Mouse (Mus musculus): ENCODE results near the gene Nav2. TPM values are rescaled to one million over a fixed set of nuclear protein-coding genes. Genes with fewer than 3 reads are reported as not detected.

Gene Nav2
- total and polyA plus RNA-seq, 3 experiments = under 0.01 TPM; not detected in 2

GRCm38 (mm10) chr7:49392180-49392579 lies 483.7 kb downstream of the Nav2 start:
- no peak overlapping the region for H3K4me3 ChIP-seq (replicated peaks in 1 of 3; ENCODE audit: low read depth in 2 of 3, low read length in 2 of 3, poor library complexity in 1 of 3)
- H3K4me1 ChIP-seq (ENCODE audit: control insufficient read depth in 1 of 2, insufficient read depth in 2 of 2) = no peaks in the 10 kb centered on the region
- no peak overlapping the region for H3K27ac ChIP-seq (ENCODE audit: insufficient read depth, low read depth)
- TF ChIP-seq HCFC1 (IDR thresholded peaks at IDR 0.05; ENCODE audit: low read depth, low read length) (no peak), SMC3 (IDR thresholded peaks at IDR 0.05; ENCODE audit: low read depth, low read length) (no peak), MXI1 (IDR thresholded peaks at IDR 0.05; ENCODE audit: low read depth, low read length) (no peak), USF1 (IDR thresholded peaks at IDR 0.05; ENCODE audit: low read depth, low read length) (no peak), TCF12 (IDR thresholded peaks at IDR 0.05; ENCODE audit: low read depth, low read length) (no peak), ZC3H11A (IDR thresholded peaks at IDR 0.05; ENCODE audit: low read depth, low read length) (no peak), MAZ (IDR thresholded peaks at IDR 0.05; ENCODE audit: low read depth, low read length) (no peak), RAD21 (IDR thresholded peaks at IDR 0.05; ENCODE audit: low read depth, low read length) (no peak), MAX (IDR thresholded peaks at IDR 0.05; ENCODE audit: low read length) (no peak), RCOR1 (conservative IDR thresholded peaks at IDR 0.05; ENCODE audit: low read depth, low read length) (no peak), POLR2AphosphoS2 (IDR thresholded peaks at IDR 0.05; ENCODE audit: low read depth, low read length) (no peak)
- H3K27me3 ChIP-seq (replicated peaks) = peaks cover 29% of the 10 kb centered on the region
- H3K9ac ChIP-seq (ENCODE audit: insufficient read depth, low read depth) = no peak overlapping the region
- dilution Hi-C loops (cut with MboI; ENCODE audit: extremely low pct_ligation_motif_present, extremely low pct_unique_long_range_greater_than_20kb, low sequenced_read_pairs) = no loop called here
- H3K79me2 ChIP-seq (replicated peaks; ENCODE audit: control insufficient read depth, extremely low read depth, insufficient read depth, poor library complexity, severe bottlenecking) = no peaks in the 10 kb centered on the region
- no peak for DNase-seq (ENCODE audit: extremely low read depth)
- in situ Hi-C loops (cut with MboI; ENCODE audit: low pct_ligation_motif_present, low pct_unique_long_range_greater_than_20kb, low sequenced_read_pairs) = no loop called here
- no peaks in the 10 kb centered on the region for H3K36me3 ChIP-seq (replicated peaks in 1 of 2; ENCODE audit: control insufficient read depth in 1 of 2, insufficient read depth in 1 of 2, low read length in 1 of 2)
- H3K4me2 ChIP-seq (ENCODE audit: insufficient read depth, low read depth, poor library complexity, severe bottlenecking) = no peak overlapping the region
- H3K9me3 ChIP-seq (replicated peaks; ENCODE audit: low read length) = peaks cover 4% of the 10 kb centered on the region

GRCm38 (mm10) chr7:49392834-49393233 lies 484.3 kb downstream of the Nav2 start:
- no peaks in the 10 kb centered on the region for H3K79me2 ChIP-seq (replicated peaks; ENCODE audit: control insufficient read depth, extremely low read depth, insufficient read depth, poor library complexity, severe bottlenecking)
- no peak overlapping the region for H3K9ac ChIP-seq (ENCODE audit: insufficient read depth, low read depth)
- no peak overlapping the region for H3K4me3 ChIP-seq (replicated peaks in 1 of 3; ENCODE audit: low read depth in 2 of 3, low read length in 2 of 3, poor library complexity in 1 of 3)
- no peaks in the 10 kb centered on the region for H3K36me3 ChIP-seq (replicated peaks in 1 of 2; ENCODE audit: control insufficient read depth in 1 of 2, insufficient read depth in 1 of 2, low read length in 1 of 2)
- TF ChIP-seq SIN3A (IDR thresholded peaks at IDR 0.05; ENCODE audit: low read length) (no peak), USF2 (conservative IDR thresholded peaks at IDR 0.05; ENCODE audit: low read depth, low read length) (no peak), CHD2 (IDR thresholded peaks at IDR 0.05; ENCODE audit: low read length) (no peak), IRF4 (IDR thresholded peaks at IDR 0.05; ENCODE audit: low read depth, low read length) (no peak), NELFE (IDR thresholded peaks at IDR 0.05; ENCODE audit: low read depth, low read length) (no peak), KAT2A (IDR thresholded peaks at IDR 0.05; ENCODE audit: insufficient replicate concordance, low read length) (no peak), ZKSCAN1 (IDR thresholded peaks at IDR 0.05; ENCODE audit: borderline replicate concordance, low read depth, low read length) (no peak), RCOR1 (conservative IDR thresholded peaks at IDR 0.05; ENCODE audit: low read depth, low read length) (no peak), HCFC1 (IDR thresholded peaks at IDR 0.05; ENCODE audit: low read depth, low read length) (no peak), CTCF (conservative IDR thresholded peaks at IDR 0.05 in 1 of 2, IDR thresholded peaks at IDR 0.05 in 1 of 2; ENCODE audit: low read depth in 2 of 2, low read length in 2 of 2) (no peak), MAX (IDR thresholded peaks at IDR 0.05; ENCODE audit: low read length) (no peak), EP300 (IDR thresholded peaks at IDR 0.05; ENCODE audit: low read length) (no peak), PAX5 (IDR thresholded peaks at IDR 0.05; ENCODE audit: low read length) (no peak), CHD1 (IDR thresholded peaks at IDR 0.05; ENCODE audit: low read depth, low read length) (no peak), POLR2AphosphoS2 (IDR thresholded peaks at IDR 0.05; ENCODE audit: low read depth, low read length) (no peak)
- no peak overlapping the region for H3K4me2 ChIP-seq (ENCODE audit: insufficient read depth, low read depth, poor library complexity, severe bottlenecking)
- dilution Hi-C loops (cut with MboI; ENCODE audit: extremely low pct_ligation_motif_present, extremely low pct_unique_long_range_greater_than_20kb, low sequenced_read_pairs) (no loop called here), in situ Hi-C loops (cut with MboI; ENCODE audit: low pct_ligation_motif_present, low pct_unique_long_range_greater_than_20kb, low sequenced_read_pairs) (no loop called here)
- H3K27me3 ChIP-seq (replicated peaks) = peaks cover 27% of the 10 kb centered on the region
- H3K4me1 ChIP-seq (ENCODE audit: control insufficient read depth in 1 of 2, insufficient read depth in 2 of 2) = no peaks in the 10 kb centered on the region
- H3K9me3 ChIP-seq (replicated peaks; ENCODE audit: low read length) = peaks cover 4% of the 10 kb centered on the region
- H3K27ac ChIP-seq (ENCODE audit: insufficient read depth, low read depth) = no peak overlapping the region
- DNase-seq (ENCODE audit: extremely low read depth) = no peak
